Mouse (Mus musculus) G1E (cell line): Measurements from ENCODE around the gene Gm1979.
"Not testable (repeated sequence)": the region's sequence is repeated elsewhere in the genome, so short reads cannot be mapped to it uniquely, and the experiment has no call there.

Experiments used
- CTCF ChIP-seq: IDR thresholded peaks from 2 replicates; pipeline ENCODE4 v1.5.1; 2012; ENCODE audit warnings: low read depth, low read length, inconsistent platforms, mixed read lengths
- GATA1 ChIP-seq: IDR thresholded peaks from 2 replicates; pipeline ENCODE4 v1.6.1; 2012; ENCODE audit warnings: borderline replicate concordance, low read length, inconsistent platforms, mixed read lengths
- TAL1 ChIP-seq: conservative IDR thresholded peaks from 2 replicates; pipeline ENCODE4 v1.6.1; 2012; ENCODE audit warnings: low read depth, low read length, inconsistent platforms, mixed read lengths

- TF ChIP-seq CTCF, TAL1, GATA1: not testable (repeated sequence)
Observed at GRCm38 (mm10) chr5:26007697-26008096, 3.1 kb upstream of the Gm1979 start.
